Mouse (Mus musculus): ENCODE measurements around the gene Ddit4l.
"Not testable (repeated sequence)": the region's sequence is repeated elsewhere in the genome, so short reads cannot be mapped to it uniquely, and the experiment has no call there.

The Ddit4l gene

DNA sequence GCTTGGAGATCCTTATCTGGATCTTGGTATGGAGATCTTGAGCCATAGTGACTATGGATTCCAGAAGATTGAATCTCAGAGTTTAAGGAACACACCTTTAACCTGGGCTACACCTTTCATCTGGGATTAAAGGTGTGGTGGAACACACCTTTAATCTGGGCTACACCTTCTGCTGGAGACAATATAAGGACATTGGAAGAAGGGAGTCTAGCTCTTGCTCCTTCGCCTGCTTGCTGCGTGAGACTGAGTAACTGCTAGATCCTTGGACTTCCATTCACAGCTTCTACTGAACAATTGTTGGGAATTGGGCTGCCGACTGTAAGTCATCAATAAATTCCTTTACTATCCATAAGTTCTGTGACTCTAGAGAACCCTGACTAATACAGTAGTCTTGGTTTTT lies at the start of gene Ddit4l:
Ddit4l (plus strand) TSS at position 301 of the 400 bp plus-strand sequence.
- not testable (repeated sequence) for DNase-seq (ENCODE audit: low spot score in 2 of 2)

DNA sequence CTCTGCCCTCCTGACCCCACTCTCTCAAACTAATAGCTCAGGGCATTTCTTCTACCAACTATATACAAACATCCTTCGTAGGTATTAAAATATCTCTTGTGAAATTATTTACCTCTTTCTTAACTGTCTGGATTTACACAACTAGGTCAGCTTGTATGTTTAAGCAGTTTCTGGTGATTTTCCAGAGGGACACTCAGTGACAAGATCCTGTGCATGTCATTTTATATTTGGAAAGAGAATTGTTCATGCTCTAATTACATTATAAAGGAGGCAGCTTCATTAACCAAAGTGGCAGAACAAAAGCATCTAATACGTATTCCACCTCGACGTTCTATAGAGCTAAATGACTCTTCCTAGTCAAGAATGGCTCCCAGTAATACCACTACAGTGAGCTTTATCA lies 45.3 kb upstream of the Ddit4l start:
- DNase-seq (ENCODE audit: low spot score in 2 of 2): no peak

- DNase-seq (ENCODE audit: low spot score in 2 of 2): no peak
Measured at GRCm38 (mm10) chr3:137586376-137586969, 34.9 kb upstream of the Ddit4l start.

DNA sequence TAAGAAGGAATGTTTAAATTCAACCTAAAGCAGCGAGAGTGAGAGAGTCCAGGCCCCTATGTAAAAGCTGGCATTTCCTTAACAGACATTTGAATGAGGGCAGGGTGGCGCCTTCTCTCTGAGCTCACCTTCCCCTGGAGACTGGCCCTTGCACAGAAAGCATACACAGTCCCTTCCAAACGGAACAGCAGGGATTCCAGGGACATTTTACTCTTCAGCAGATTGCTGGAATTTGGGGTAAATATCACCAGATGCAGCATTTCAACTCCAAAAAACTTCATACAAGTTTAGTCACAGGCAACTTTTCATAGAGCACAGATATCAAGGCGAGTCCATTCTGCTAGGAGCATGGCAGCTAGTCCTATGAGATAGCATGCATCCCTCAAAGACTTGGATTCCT lies 31.6 kb upstream of the Ddit4l start:
- no peak for DNase-seq (ENCODE audit: low spot score in 2 of 2)

GRCm38 (mm10) chr3:137594332-137594905 lies 27.0 kb upstream of the Ddit4l start:
- DNase-seq (ENCODE audit: low spot score in 2 of 2): no peak

DNA sequence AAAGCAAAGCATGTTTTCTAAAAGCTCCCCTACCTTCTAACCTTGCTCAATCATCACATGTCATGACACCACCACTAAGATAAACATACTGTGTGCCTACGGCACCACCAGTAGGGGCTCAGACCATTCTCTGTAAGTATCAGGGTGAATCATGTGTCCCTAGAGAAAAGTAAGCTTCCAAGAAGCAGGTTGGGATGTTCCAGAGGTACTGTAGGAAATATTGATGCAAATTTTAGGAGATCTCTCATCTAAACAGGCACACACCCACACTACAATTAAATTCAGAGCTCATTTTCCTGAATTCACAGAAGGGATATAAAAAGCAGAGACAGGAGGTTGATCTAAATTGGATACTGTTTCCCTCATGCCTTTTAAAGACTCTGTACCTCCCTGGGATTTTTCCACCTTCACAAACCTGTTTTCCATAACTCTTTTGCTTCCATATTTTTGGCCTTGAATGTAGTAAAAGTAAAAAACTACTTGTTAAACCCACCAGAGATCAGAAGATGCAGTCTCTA lies 12.4 kb upstream of the Ddit4l start:
- no peak for DNase-seq (ENCODE audit: low spot score in 2 of 2)

- no peak for DNase-seq (ENCODE audit: low spot score in 2 of 2)
Measured at GRCm38 (mm10) chr3:137610457-137611109, 10.8 kb upstream of the Ddit4l start.

DNA sequence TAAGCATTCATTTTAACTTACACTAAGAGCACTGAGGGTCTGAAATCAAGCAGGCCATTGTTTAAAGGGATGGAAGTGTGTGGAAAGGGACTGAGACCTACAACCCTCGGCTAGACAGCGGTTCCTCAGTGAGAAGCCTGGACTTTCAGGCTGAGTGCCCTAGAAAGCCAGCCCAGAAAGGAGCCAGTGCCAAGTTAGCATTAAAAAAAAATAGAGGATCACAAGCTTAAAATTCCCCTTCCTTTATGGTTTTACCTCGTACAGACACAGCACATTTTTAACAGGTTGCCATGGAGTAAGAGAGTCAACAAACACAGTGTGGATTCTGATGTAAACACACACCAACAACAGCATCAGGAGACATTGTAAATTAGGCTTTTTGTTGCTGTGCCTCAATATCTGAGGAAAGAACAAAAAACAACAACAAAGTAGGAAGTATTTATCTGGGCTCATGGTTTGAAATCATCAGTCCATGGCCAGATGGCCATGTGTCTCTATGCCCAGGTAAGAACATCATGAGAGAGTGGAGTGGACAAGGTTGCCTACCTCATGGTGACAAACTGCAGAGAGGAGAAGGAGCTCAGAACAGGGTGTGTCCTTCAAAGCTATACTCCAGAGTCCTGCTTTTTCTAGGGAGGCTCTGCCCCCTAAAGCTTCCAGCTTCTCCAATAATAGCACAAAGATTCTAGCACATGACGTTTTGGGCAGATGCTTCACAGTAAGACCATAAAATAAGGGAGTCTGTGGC lies 10.1 kb upstream of the Ddit4l start:
- DNase-seq (ENCODE audit: low spot score in 2 of 2): no peak

DNA sequence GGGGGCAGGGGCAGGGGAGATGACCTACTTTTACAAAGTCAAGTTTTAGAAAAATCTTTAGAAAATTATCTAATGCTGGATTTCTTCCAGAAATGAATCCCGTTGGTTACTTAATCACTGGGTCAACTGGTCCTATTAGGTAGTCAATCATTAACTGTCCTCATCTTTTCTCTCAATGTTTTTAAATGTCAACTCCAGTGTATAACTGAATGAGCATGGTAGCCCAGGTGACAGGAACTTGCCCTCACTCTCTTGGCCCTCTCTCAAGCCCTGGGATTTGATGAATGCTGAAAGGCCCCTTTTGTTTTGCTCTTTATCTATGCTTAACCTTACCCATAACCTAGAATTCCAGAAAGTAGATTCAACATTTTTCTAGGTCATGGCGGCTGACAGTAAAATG lies 9.4 kb upstream of the Ddit4l start:
- DNase-seq (ENCODE audit: low spot score in 2 of 2): no peak

GRCm38 (mm10) chr3:137620540-137620939 lies 872 bp upstream of the Ddit4l start:
- no peak for DNase-seq (ENCODE audit: low spot score in 2 of 2)

- no peak for DNase-seq (ENCODE audit: low spot score in 2 of 2)
Measured at GRCm38 (mm10) chr3:137622091-137622490, 679 bp downstream of the Ddit4l start.

DNA sequence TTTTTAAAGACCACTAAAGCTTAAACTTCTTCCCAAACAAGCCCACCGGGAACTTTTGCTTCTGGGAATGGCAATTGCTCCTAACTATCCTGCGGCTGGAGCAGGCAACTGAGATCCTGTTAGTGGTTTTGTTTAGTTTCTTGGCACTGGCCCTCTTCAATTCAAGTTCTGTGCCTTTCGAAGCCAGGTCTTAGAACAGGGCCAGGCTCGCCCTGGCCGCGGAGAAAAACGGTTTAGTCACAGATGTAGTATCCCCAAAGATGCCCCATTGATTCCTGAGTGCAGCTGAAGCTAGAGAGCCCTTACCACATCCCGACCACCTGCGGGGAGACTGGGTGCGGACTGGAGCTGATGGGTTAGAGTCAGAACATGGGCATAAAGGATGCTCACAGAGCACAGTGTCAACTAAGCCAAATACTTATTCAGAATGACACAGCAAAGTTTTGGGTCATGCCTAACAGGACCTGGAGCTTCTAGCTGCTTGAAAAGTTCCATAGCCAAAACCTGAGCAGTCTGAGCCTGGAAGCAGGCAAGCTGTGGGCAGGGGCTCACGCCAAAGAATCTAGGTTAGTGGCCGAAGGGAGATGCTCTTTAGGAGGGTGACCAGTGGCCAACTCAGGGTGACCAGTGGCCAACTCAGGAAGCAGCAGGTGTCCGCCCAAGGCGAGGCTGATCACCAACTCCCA lies 1.6 kb downstream of the Ddit4l start:
- no peak for DNase-seq (ENCODE audit: low spot score in 2 of 2)

- peak; percentile 26 to 36 for DNase-seq (ENCODE audit: low spot score in 2 of 2)
Measured at GRCm38 (mm10) chr3:137623581-137624362, 2.4 kb downstream of the Ddit4l start.

DNA sequence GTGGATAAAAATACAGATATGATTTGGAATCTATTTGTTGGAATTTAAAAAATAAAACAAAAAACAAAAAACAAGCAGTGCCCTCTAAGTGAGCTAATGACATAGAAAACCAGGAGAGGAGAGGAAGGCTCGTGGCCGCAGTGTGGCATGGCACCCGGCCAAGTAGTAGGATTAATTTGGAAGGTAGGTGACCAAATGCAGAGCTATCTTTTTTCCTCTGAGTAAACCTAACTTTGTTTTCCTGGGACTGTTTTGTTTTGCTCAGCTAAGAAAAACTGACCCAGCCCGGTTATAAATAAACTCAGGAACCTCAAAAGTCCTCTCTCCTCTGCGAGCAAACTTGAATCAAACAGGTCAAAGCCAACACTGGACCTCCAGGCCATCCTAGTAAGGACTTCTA lies 3.6 kb downstream of the Ddit4l start:
- no peak for DNase-seq (ENCODE audit: low spot score in 2 of 2)

- no peak for DNase-seq (ENCODE audit: low spot score in 2 of 2)
Measured at GRCm38 (mm10) chr3:137633726-137634125, 12.3 kb downstream of the Ddit4l start.

- DNase-seq (ENCODE audit: low spot score in 2 of 2): no peak
Measured at GRCm38 (mm10) chr3:137636571-137636970, 15.2 kb downstream of the Ddit4l start.

GRCm38 (mm10) chr3:137641238-137641637 lies 19.8 kb downstream of the Ddit4l start:
- DNase-seq (ENCODE audit: low spot score in 2 of 2): no peak

DNA sequence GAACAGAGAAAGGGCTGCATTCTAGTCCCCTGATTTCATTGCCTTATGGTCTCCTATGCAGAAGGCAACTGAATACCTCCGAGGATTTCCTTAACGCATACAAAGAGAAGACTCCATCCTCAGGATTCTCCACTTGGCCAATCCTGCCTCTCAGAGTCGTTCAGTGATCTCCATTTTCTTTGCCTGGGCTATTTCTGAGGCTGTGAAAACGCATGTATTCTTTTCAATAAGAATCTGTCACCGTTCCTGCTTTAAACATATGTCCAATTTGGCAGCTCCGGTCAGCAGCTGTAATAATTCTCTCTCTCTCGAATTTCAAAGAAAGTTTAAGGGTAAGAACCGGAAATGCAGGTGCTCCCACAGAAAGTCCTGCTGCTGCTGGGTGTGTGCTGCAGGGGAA lies 20.7 kb downstream of the Ddit4l start:
- no peak for DNase-seq (ENCODE audit: low spot score in 2 of 2)

GRCm38 (mm10) chr3:137642568-137642967 lies 21.2 kb downstream of the Ddit4l start:
- DNase-seq (ENCODE audit: low spot score in 2 of 2): no peak

- no peak for DNase-seq (ENCODE audit: low spot score in 2 of 2)
Measured at GRCm38 (mm10) chr3:137644081-137644480, 22.7 kb downstream of the Ddit4l start.

DNA sequence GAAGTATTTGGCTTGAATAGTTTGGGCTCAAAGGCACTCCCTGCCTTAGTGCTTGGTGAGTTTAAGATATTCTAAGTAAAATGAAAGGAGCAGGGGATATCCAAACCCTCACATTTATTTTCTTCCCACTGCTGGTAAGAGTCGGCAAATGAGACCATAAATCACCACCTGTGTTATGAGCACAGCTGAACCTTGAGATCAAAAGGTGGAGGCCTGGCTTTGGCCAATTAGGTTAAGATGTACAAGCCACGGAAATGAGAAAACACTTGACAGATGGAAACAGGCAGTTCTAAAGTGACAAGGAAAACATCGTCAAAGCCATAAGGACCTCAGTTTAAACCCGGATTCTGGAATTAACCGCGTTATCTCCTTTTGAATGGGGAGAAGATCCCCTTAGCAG lies 23.5 kb downstream of the Ddit4l start:
- no peak for DNase-seq (ENCODE audit: low spot score in 2 of 2)
